Mouse (Mus musculus) midbrain, postnatal 0 days (tissue): ENCODE results near the gene Cish. TPM values are rescaled to one million over a fixed set of nuclear protein-coding genes. Genes with fewer than 3 reads are reported as not detected.

Experiments
- ATAC-seq: fragments of 200-750 bp; cut with Nextera tagmentation; 2 replicates; pipeline ENCODE4 v1.8.0; 2017; ENCODE audit warnings: moderate number of reproducible peaks, mild to moderate bottlenecking, moderate TSS enrichment, moderate library complexity; ENCODE audit not compliant: low FRiP score
- DNase-seq: peaks from one replicate; pipeline ENCODE4 v3.0.0-alpha.2; 2015; ENCODE audit warnings: low spot score
- H3K27ac ChIP-seq: fragments of 300-500 bp; sonication (generic); 2 replicates; pipeline ENCODE4 v1.5.1; 2014; ENCODE audit warnings: low read depth, mild to moderate bottlenecking, low read length, mixed read lengths
- H3K27me3 ChIP-seq: fragments of 300-500 bp; sonication (generic); 2 replicates; pipeline ENCODE4 v1.6.1; 2014; ENCODE audit warnings: low read length, control low read depth, mixed read lengths; ENCODE audit not compliant: insufficient read depth
- H3K36me3 ChIP-seq: fragments of 300-500 bp; sonication (generic); 2 replicates; pipeline ENCODE4 v1.6.1; 2014; ENCODE audit warnings: low read length, control low read depth, mixed read lengths; ENCODE audit not compliant: insufficient read depth
- H3K4me1 ChIP-seq: fragments of 300-500 bp; sonication (generic); 2 replicates; pipeline ENCODE4 v1.6.1; 2014; ENCODE audit warnings: mild to moderate bottlenecking, control low read depth, antibody characterized with exemption, low read length, mixed read lengths; ENCODE audit not compliant: insufficient read depth
- H3K4me2 ChIP-seq: fragments of 300-500 bp; sonication (generic); 2 replicates; pipeline ENCODE4 v1.6.1; 2014; ENCODE audit warnings: low read depth, mild to moderate bottlenecking, low read length, mixed read lengths; ENCODE audit not compliant: poor library complexity, severe bottlenecking
- H3K4me3 ChIP-seq: fragments of 300-500 bp; sonication (generic); 2 replicates; pipeline ENCODE4 v1.5.1; 2014; ENCODE audit warnings: low read depth, mild to moderate bottlenecking, low read length, moderate library complexity
- H3K9ac ChIP-seq: fragments of 300-500 bp; sonication (generic); replicated peaks from 2 replicates; pipeline ENCODE4 v1.6.1; 2014; ENCODE audit warnings: mild to moderate bottlenecking, low read length, moderate library complexity, mixed read lengths; ENCODE audit not compliant: poor library complexity, severe bottlenecking
- H3K9me3 ChIP-seq: fragments of 300-500 bp; sonication (generic); 2 replicates; pipeline ENCODE4 v1.6.1; 2016; ENCODE audit warnings: low read length, control low read depth
- CTCF ChIP-seq: IDR thresholded peaks from 2 replicates; pipeline ENCODE4 v1.5.1; 2016; ENCODE audit warnings: antibody characterized with exemption, mild to moderate bottlenecking
- WGBS: fragments of 180-500 bp; shearing (Covaris S2); extraction: QIAGEN DNeasy Blood & Tissue Kit; methylation state at CpG from one replicate; pipeline ENCODE4 v1.1.7; 2014; 5-methylcytosine and 5-hydroxymethylcytosine counted together
- polyA plus RNA-seq: library from polyadenylated mRNA; unstranded; fragments of >200 nt; fragmentation: Nextera tagmentation; extraction: Ambion mirVana; gene quantifications from 2 replicates; pipeline ENCODE4 v1.2.1, GENCODE M21; 2015
- total RNA-seq: library from RNA; depleted of rRNA; stranded (reverse); fragments of >200 nt; gene quantifications from 2 replicates; pipeline ENCODE4 v1.2.3, GENCODE M21; 2014

Gene Cish
- total and polyA plus RNA-seq, 2 experiments from 2014 or later = 6.0 to 6.7 TPM

DNA sequence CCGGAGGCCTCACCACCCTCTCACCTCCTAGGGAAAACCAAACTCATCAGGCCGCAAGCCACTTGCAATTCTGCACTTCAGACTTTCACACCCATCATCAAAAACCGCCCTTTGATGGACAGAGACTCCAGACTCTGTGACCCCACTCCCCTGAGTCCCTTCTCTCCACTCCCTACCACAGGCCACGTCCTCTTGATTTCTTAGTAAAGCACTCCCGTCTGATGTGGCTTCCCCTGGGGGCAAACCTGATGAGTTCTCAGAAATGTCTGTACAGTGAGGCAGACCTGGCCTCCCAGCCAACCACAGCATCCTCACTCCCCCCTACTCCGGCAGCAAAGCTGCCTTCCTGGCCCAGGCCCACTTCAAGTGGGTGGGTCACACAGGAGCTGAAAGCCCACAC, 38.5 kb downstream of the Cish start:
- TF ChIP-seq CTCF = no peak
- H3K4me1 ChIP-seq = peaks cover 12% of the 10 kb centered on the region; the same call in 1 of the 2 replicates
- H3K9me3 ChIP-seq = no peaks in the 10 kb centered on the region
- H3K9ac ChIP-seq = no peak overlapping the region
- no peak overlapping the region for H3K27ac ChIP-seq
- ATAC-seq = no peak
- WGBS = 89% methylated on average over 6 of the region's 6 CpGs
- H3K4me2 ChIP-seq = no peak overlapping the region
- H3K36me3 ChIP-seq = peaks cover 17% of the 10 kb centered on the region
- H3K27me3 ChIP-seq = no peaks in the 10 kb centered on the region
- no peak for DNase-seq
- H3K4me3 ChIP-seq = no peak overlapping the region

DNA sequence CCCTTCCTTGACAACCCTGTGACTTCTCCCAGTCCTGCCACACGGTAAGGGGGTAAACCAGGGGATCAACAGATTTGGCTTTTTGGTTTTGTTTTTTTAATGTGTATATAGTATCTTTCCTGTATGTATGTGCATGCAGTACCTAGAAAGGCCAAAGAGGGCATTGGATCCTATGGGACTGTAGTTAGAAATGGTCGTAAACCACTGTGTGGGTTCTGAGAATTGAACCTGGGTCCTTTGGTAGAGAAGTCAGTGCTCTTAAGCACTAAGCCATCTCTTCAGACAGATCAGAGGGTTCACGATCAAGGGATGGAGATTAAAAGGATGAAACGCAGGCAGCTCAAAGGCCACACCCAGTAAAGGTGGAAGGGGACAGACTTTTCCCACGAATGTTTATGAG, 39.2 kb downstream of the Cish start:
- TF ChIP-seq CTCF = peak; percentile 41
- Histone ChIP-seq H3K9ac (no peak overlapping the region), H3K27ac (no peak overlapping the region), H3K9me3 (no peaks in the 10 kb centered on the region), H3K27me3 (no peaks in the 10 kb centered on the region), H3K4me3 (no peak overlapping the region), H3K36me3 (peaks cover 17% of the 10 kb centered on the region), H3K4me2 (no peak overlapping the region), H3K4me1 (peaks cover 12% of the 10 kb centered on the region; the same call in 1 of the 2 replicates)
- WGBS = 91% methylated on average over 5 of the region's 5 CpGs
- ATAC-seq = no peak
- no peak for DNase-seq

DNA sequence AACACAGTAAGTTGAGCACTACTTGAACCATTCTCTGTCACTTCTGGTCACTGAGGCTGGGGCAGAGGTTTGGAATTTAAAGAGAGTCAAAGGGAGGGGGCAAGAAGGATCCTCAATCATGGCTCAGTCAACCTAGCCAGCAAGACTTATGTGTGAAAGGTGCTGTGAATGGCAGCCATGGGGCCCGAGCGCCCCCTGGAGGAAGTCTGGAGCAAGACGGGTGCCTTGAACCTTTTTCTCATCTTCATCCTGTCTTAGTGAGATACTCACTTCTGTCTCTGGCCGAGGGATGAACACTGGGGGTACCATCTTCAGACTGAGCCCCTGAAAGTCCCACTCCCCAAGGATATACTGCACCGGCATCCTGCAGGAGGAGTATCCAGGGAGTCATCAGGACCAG, 40.1 kb downstream of the Cish start:
- Histone ChIP-seq H3K9me3 (no peaks in the 10 kb centered on the region), H3K4me1 (peaks cover 12% of the 10 kb centered on the region; the same call in 1 of the 2 replicates), H3K4me2 (no peak overlapping the region), H3K36me3 (peaks cover 17% of the 10 kb centered on the region), H3K4me3 (no peak overlapping the region), H3K27me3 (no peaks in the 10 kb centered on the region), H3K27ac (no peak overlapping the region), H3K9ac (no peak overlapping the region)
- ATAC-seq = no peak
- DNase-seq = peak; percentile 51
- 13% methylated on average over 5 of the region's 5 CpGs for WGBS
- peak; percentile 84 for TF ChIP-seq CTCF

- ATAC-seq (no peak), DNase-seq (no peak)
- peaks cover 17% of the 10 kb centered on the region for H3K36me3 ChIP-seq
- H3K4me3 ChIP-seq = no peak overlapping the region
- no peaks in the 10 kb centered on the region for H3K27me3 ChIP-seq
- 91% methylated on average over 6 of the region's 6 CpGs for WGBS
- no peak overlapping the region for H3K4me2 ChIP-seq
- H3K9me3 ChIP-seq = no peaks in the 10 kb centered on the region
- no peak overlapping the region for H3K27ac ChIP-seq
- TF ChIP-seq CTCF = no peak
- peaks cover 15% of the 10 kb centered on the region; the same call in 1 of the 2 replicates for H3K4me1 ChIP-seq
- no peak overlapping the region for H3K9ac ChIP-seq
Measured at GRCm38 (mm10) chr9:107336386-107336785, 40.6 kb downstream of the Cish start.

GRCm38 (mm10) chr9:107338172-107338883, 42.5 kb downstream of the Cish start, which contains the start of gene Hemk1:
TSS of gene Hemk1 (minus strand) at chr9:107338350.
- no peak for TF ChIP-seq CTCF
- Histone ChIP-seq H3K4me2 (peak within 1 kb of the TSS; percentile 84), H3K4me1 (peaks cover 16% of the 10 kb centered on the region; the same call in 1 of the 2 replicates), H3K27me3 (no peaks in the 10 kb centered on the region), H3K9me3 (no peaks in the 10 kb centered on the region), H3K27ac (peak within 1 kb of the TSS; percentile 57), H3K4me3 (peak within 1 kb of the TSS; percentile 48), H3K9ac (peak within 1 kb of the TSS; percentile 61), H3K36me3 (peaks cover 6% of the 10 kb centered on the region; the same call in 1 of the 2 replicates)
- peak; percentile 93 for DNase-seq
- 3% methylated on average over 29 of the region's 30 CpGs for WGBS
- ATAC-seq = peak; percentile 81

GRCm38 (mm10) chr9:107340267-107340859, 44.5 kb downstream of the Cish start, which contains the start of gene 6430571L13Rik:
TSS of gene 6430571L13Rik (plus strand) at chr9:107340602.
- Histone ChIP-seq H3K4me3 (peak within 1 kb of the TSS; percentile 67), H3K9me3 (no peaks in the 10 kb centered on the region), H3K4me2 (peak within 1 kb of the TSS; percentile 78), H3K4me1 (peaks cover 16% of the 10 kb centered on the region; the same call in 1 of the 2 replicates), H3K27me3 (no peaks in the 10 kb centered on the region), H3K9ac (peak within 1 kb of the TSS; percentile 76), H3K27ac (peak within 1 kb of the TSS; percentile 62), H3K36me3 (no peaks in the 10 kb centered on the region)
- peak; percentile 97 for DNase-seq
- under 1% methylated on average over 34 of the region's 34 CpGs for WGBS
- TF ChIP-seq CTCF = peak; percentile 27; the same call in 1 of the 2 replicates
- ATAC-seq = peak; percentile 89
